Mouse (Mus musculus) common myeloid progenitor, adult 5-6 weeks (primary cell): ENCODE data around the gene Kif6. TPM values are rescaled to one million over a fixed set of nuclear protein-coding genes. Genes with fewer than 3 reads are reported as not detected.

Source experiments
- ATAC-seq: replicated peaks from 2 replicates; pipeline ENCODE4 v1.8.0; 2016; ENCODE audit warnings: low read depth, mild to moderate bottlenecking, moderate TSS enrichment, inconsistent platforms; ENCODE audit not compliant: poor library complexity, severe bottlenecking
- total RNA-seq: library from RNA; stranded (forward); fragments of 200-1000, 187-1606 nt; gene quantifications from 2 replicates; pipeline ENCODE4 v1.2.3, GENCODE M21; 2017

Kif6 gene
- total RNA-seq, 1 experiment from 2014 or later, result not detected

DNA sequence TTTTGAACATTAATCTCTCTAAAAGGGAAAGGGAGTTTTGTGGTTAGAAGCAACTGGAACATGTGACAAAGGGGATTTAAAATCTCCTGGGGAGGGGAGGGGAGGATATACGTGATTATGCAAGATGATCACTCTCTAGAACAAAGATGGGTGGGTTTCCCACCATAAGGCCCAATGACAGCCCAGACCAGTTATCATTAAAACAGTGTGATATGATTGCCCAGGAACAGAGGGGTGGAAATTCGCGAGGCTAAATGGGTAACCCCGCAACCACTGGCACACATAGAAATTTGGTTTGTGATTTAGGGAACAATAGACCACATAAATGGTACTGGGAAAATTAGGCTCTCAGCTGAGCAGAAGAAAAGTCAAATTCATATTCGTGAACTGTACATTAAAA, 37.9 kb downstream of the Kif6 start:
- no peak for ATAC-seq

DNA sequence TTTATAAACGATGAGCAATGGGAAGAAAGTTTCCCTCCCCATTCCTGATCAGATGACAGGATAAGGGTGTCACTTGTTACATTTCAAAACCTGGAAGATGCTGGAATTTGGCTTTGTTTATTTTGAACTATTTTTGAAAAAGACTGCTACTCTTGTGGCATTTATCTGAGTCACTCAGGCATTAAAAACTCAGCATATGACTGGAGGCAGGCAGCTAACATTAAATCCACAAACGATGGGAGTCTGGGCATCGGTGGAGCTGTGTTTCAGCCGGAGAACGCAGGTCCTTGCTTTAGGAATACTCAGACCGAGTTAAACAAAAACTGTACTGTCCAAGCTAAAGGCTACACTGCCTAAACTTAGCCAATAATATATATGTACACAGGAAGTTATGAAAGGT, 46.7 kb downstream of the Kif6 start:
- no peak for ATAC-seq

DNA sequence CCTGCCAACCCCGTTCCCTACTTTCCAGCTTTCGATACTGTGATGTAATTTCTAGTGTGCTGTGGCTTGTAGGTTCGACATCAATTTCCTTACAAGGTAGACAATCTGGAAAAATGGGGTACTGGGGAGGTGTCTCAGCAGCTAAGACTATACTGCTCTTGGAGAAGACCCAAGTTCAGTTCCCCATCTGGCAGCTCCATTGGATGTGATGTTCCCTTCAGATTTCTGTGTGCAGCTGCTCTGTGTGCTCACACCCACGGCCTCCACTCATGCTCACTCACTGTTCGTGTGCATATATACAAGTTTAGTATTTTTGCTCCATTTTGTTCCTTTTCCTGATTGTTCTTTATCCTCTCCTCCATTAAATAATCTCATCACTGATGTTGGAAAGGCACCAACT, 51.8 kb downstream of the Kif6 start:
- ATAC-seq, result no peak

- ATAC-seq, result no peak
Observed at GRCm38 (mm10) chr17:49668296-49668695, 53.4 kb downstream of the Kif6 start.

DNA sequence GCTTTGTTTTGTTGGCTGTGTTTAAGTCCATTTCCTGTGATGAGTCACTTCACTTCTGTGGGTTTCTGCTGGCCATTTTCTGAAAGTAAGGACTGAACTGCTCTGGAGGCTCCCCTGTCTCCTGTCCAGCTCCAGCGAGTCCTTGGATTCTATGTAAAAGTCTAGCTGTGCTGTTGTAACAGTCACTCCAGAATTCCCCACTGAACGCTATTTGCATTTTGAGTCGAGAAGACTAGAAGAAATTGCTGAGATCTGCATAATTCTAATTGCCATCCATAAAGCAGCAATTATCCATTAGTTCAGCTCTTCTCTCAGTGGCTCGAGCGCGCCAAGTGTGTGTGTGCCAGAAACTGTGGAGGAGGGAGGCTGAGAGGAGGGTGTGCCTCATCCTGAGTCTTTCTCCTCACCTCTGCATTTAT, 57.0 kb downstream of the Kif6 start:
- ATAC-seq, result no peak

DNA sequence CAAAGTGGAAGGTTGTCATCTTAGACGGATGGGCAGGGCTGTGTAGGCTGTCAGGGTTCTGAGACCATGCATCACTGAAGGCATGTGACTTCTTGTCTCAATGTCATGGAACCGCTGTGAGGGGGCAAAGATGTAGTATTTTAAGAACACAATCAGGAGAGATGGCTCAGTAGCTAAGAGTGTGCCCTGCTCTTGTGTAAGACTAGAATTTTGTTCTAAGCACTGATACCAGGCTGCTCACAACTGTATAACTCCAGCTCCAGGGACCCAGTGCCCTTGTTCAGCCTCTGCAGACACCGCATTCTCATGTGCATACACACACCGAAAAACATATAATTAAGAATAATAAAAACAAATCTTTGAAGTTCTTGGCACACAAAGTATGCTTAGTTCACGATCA, 57.5 kb downstream of the Kif6 start:
- no peak for ATAC-seq

DNA sequence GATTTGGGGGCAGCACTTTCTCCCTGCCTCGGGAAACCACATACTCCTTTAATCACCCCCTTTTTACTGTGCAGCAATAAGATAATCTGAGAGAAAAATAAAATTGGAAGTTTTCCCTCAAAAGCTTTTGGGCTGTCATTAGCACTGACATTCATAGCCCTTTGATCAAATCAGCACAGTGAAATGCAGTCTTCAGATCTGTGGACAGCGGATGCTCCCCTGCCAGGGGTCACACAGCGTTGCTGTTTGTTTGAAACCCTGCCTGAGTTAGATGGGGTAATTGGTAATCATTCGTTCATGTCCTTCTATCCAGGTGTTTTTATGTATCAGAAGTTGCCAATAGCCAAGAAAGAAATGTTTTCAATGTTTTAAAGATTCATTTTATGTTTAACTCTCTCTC, 60.7 kb downstream of the Kif6 start:
- no peak for ATAC-seq

DNA sequence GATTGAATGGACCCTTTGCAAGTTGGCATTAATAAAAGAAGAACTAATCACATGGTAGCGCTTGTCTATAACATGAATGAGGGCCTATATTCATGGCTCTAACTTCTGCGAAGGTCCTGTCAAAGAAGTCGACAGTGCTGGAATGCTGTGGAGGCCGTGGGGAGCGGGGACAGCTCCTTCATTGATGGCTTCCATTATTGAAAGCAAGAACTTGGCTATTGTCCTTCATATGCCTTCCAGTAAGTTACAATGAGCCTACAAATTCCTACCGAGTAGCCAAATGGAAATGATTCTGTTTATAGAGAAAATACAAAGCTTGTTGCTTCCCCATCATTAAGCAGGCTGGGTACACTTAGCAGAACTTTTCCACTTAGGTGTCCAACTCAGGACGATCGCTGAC, 66.5 kb downstream of the Kif6 start:
- ATAC-seq, result no peak

DNA sequence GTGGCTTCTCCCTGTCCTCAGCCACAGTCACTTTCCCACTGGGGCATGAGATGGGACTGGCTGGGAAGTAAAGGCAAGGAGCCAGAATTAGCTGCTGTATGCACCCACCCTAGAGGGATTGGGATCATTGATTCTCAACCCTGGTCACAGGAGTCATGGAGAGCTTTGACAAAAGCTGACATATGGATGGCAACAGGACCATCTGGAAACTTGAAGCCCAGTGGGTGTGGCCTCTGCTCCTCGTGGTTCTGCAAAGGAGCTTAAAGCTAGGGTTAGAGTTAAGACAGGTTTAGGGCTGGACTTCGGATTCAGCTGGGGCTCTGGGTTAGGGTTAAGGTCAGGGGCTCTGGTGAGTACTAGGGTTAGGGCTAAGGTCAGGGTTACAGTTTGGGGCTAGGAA, 69.2 kb downstream of the Kif6 start:
- ATAC-seq, result no peak

DNA sequence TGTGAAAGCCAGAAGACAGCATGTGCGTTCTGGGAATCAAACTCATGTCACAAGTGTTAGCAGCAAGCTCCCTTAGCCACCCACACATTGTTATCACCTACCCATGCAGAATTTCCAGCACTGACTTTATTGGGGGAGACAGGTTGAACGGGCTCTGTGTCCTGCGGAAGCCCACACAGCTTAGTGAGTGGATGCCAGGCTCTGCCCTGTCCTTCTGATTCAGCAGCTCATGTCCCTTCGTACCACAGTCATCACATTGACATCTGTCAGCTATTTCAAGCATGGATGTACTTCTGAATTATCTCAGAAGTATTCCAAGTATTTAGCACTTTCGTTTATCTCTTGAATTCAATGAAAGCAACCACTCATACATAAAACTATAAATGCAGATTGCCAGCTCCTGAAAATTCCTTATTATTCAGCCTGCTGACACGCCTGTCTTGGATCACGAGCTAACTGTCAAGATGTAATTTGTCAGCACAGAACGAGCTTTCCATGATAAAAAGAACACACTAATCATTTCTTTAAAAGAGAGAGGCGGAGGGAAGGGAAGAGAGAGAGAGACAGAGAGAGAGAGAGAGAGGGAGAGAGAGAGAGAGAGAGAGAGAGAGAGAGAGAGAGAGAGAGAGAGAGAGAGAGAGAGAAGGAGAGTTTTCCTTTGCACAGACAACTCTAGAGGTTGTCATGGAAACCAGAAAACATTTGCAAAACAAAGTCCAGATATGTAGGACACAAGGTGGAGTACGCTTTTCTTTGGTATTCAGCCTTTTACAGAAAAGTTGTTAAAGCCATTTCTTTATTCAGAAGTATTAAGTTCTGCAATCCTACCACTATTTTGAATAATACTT, 75.9 kb downstream of the Kif6 start:
- no peak for ATAC-seq

DNA sequence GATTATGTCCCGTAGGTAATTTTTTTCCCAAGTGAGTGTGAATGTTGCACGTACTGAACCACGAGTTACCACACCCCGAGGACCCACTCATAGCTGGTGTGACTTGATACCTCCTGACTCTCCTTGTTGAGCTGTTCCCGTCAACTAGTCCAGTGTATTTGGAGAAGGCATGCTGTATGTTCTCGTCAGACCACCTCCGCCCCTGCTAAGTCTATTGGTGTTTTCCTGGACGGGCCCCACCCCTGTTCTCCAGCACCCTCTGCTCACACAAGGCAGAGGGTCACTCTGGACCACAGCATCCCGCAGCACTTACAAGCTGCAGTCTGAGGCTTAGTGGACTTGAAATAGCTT, 76.5 kb downstream of the Kif6 start:
- ATAC-seq, result no peak

DNA sequence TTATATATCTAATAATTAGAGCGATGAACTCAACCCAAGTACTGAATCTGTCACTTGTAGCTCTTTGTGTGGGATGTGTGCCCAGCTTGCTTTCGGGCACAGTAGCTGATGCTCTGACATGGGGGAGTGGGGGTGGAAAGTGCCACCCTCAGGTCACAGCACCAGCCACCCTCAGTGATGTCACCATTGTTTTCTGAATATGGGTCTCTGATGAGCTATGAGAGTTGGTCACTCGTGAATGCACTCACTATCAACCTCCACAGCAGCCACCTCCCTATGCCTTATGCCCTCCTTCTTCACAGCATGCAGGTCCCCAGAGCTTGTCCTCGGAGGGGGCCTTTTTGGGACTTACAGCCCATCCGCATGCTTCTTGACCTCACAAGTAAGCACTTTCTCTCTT, 78.3 kb downstream of the Kif6 start:
- no peak for ATAC-seq

GRCm38 (mm10) chr17:49697220-49697619, 82.3 kb downstream of the Kif6 start:
- no peak for ATAC-seq

DNA sequence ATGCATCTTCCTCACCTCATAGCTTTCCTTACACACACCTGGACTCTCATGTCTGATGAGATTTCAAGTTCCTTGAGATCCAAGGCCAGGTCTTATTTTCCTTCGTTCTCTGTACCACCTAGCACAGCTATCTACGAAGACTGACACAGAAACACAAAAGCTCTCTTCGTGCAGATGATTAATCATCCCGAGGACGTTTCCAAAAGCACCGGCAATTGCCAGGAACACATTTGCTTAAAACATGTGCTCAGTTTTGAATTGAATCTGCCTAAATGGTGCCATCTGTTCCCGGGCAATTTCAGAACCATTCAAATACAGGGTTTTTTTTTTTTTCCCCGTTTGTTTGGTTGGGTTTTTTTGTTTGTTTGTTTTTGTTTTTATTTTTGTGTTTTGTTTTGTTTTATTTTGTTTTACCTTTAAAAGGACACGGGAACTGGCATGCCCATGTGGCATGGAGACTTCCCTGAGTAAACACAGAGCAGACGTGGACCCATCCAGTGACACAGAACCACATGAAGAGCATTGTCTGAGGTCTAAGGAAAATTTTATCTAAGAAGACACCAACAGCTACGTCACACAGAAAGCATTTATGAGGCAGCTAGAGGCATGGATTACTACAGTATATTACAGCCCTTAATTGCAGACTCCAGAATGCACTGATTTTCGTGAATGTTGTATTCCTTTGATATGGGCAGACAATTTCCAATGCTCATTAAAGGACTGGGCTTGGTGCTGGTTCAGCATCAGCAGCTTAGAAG, 88.7 kb downstream of the Kif6 start:
- no peak for ATAC-seq

DNA sequence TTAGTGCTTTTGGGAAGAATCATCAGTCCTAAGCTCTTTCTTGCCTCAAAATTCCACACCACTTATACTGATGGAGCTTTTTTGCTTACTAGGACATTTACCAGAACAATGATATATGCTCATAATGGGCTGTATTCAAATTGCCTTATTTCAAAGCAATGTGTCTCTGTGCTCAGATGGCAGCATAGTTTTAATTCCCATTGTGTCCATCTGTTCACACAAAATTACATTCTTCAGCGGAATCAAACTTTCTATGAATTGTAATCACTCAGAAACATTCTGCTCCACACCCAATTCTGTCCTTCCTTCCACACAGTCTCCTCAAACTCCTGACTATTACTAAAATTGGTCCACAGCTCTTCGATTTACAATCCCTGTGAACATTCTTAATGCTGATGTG, 94.3 kb downstream of the Kif6 start:
- ATAC-seq, result no peak

- no peak for ATAC-seq
Observed at GRCm38 (mm10) chr17:49710101-49710630, 95.2 kb downstream of the Kif6 start.

- ATAC-seq, result no peak
Observed at GRCm38 (mm10) chr17:49726206-49726605, 111.3 kb downstream of the Kif6 start.

- no peak for ATAC-seq
Observed at GRCm38 (mm10) chr17:49726976-49727375, 112.0 kb downstream of the Kif6 start.

DNA sequence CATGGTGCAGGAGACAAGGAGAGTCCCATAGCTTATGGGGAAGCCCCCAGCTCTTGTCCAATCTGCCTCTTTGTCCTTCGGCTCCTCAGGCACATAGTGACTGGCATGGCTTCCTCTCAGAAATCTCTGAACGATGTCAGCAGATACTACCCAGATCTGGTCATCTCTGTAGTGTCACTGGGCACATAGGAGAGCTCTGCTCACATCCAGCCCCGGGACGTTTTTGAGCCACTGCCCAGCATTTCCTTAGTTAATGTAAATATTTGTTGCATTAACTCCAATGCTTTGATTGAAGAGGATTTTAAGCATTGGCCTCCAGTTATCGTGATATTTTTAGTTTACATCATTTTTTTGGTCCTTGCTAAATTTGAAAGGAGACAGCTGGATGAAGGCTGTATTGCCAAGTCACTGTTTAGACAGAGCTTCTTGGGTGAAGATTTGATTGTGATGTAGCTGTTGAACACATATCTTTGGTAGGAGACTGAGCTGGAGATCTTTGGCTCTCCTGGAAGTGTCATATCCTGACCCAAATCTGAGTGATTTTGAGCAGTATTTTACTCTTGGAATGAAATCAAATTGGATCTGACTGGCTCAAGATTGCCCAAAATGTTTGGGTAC, 112.6 kb downstream of the Kif6 start:
- ATAC-seq, result no peak

- ATAC-seq, result no peak
Observed at GRCm38 (mm10) chr17:49729856-49730255, 114.9 kb downstream of the Kif6 start.

DNA sequence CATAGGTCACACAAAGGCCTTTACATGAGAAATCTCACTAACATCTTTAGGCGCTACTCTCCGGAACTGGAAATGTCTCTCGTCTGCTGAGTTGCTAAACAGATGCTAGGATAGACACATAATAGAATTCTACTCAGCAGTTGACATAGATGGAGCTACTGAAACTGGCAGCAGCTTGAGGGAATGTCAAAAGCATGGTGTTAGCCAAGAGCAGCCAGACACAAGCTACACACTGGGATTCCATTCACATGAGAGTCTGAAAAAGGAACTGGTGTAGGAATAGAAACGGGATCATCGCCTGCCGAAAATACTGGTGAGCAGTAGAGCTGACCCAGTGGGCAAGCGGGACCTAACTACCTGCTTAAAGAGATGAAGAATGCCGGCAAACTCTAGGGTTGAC, 117.8 kb downstream of the Kif6 start:
- no peak for ATAC-seq
